Mouse (Mus musculus) liver, embryonic 14.5 days (tissue): ENCODE measurements around the gene Adgra1. TPM values are rescaled to one million over a fixed set of nuclear protein-coding genes. Genes with fewer than 3 reads are reported as not detected.

Source experiments
- ATAC-seq: fragments of 200-750 bp; cut with Nextera tagmentation; 2 replicates; pipeline ENCODE4 v1.8.0; 2017; ENCODE audit warnings: moderate number of reproducible peaks, mild to moderate bottlenecking, moderate library complexity; ENCODE audit not compliant: insufficient read depth
- DNase-seq, 3 experiments: peaks; one replicate each; pipeline ENCODE4 v3.0.0-alpha.2; 2012 to 2013; ENCODE audit warnings: low read depth in 3 of 3, low spot score in 3 of 3
- H3K27ac ChIP-seq: fragments of 300-500 bp; sonication (generic); 2 replicates; pipeline ENCODE4 v1.5.1; 2014; ENCODE audit warnings: moderate library complexity, mild to moderate bottlenecking, control low read depth, inconsistent platforms
- H3K27me3 ChIP-seq: fragments of 300-500 bp; sonication (generic); 2 replicates; pipeline ENCODE4 v1.6.1; 2014; ENCODE audit warnings: mild to moderate bottlenecking, low read length, moderate library complexity; ENCODE audit not compliant: control insufficient read depth, insufficient read depth
- H3K36me3 ChIP-seq: fragments of 300-500 bp; sonication (generic); replicated peaks from 2 replicates; pipeline ENCODE4 v1.6.1; 2014; ENCODE audit warnings: low read depth; ENCODE audit not compliant: control insufficient read depth, insufficient read depth
- H3K4me1 ChIP-seq, 2 experiments: fragments of 200-500 bp in 1 of 2; fragments of 300-500 bp in 1 of 2; sonication (generic) in 1 of 2; replicated peaks; 2 replicates each; pipeline ENCODE4 v1.6.1; 2012 to 2014; ENCODE audit warnings: antibody characterized with exemption in 1 of 2, inconsistent platforms in 1 of 2, low read length in 1 of 2; ENCODE audit not compliant: control insufficient read depth in 2 of 2, insufficient read depth in 2 of 2
- H3K4me2 ChIP-seq: fragments of 300-500 bp; sonication (generic); 2 replicates; pipeline ENCODE4 v1.6.1; 2014; ENCODE audit warnings: low read depth, mild to moderate bottlenecking, control low read depth, moderate library complexity
- H3K4me3 ChIP-seq, 2 experiments: fragments of 200-500 bp in 1 of 2; fragments of 300-500 bp in 1 of 2; sonication (generic) in 1 of 2; 2 replicates each; pipeline ENCODE4 v1.5.1; 2012 to 2014; ENCODE audit warnings: low read depth in 2 of 2, low read length in 2 of 2, mild to moderate bottlenecking in 2 of 2, control low read depth in 1 of 2, inconsistent platforms in 1 of 2, moderate library complexity in 1 of 2; ENCODE audit not compliant: insufficient read depth in 1 of 2
- H3K9ac ChIP-seq: fragments of 300-500 bp; sonication (generic); replicated peaks from 2 replicates; pipeline ENCODE4 v1.6.1; 2014; ENCODE audit warnings: mild to moderate bottlenecking, control low read depth, moderate library complexity
- H3K9me3 ChIP-seq: fragments of 300-500 bp; sonication (generic); 2 replicates; pipeline ENCODE4 v1.6.1; 2016; ENCODE audit warnings: low read length, mixed read lengths; ENCODE audit not compliant: control insufficient read depth
- CTCF ChIP-seq: IDR thresholded peaks from 2 replicates; pipeline ENCODE4 v1.5.1; 2016; ENCODE audit warnings: antibody characterized with exemption, low read depth, control low read depth
- EP300 ChIP-seq: IDR thresholded peaks from 2 replicates; pipeline ENCODE4 v1.6.1; 2016; ENCODE audit warnings: antibody characterized with exemption, low read depth
- WGBS: fragments of 180-500 bp; shearing (Covaris S2); extraction: QIAGEN DNeasy Blood & Tissue Kit; methylation state at CpG from one replicate; pipeline ENCODE4 v1.1.7; 2014; ENCODE audit not compliant: insufficient replicate concordance; 5-methylcytosine and 5-hydroxymethylcytosine counted together
- polyA plus RNA-seq, 2 experiments: library from polyadenylated mRNA; depleted of rRNA in 1 of 2; stranded (reverse) in 1 of 2; unstranded in 1 of 2; fragments of >200 nt; fragmentation: Nextera tagmentation in 1 of 2; extraction: Ambion mirVana in 1 of 2; gene quantifications; 2 replicates each; pipeline versions ENCODE4 v1.2.1 to v1.2.3; 2012 to 2014

Gene Adgra1
- polyA plus RNA-seq, 2 experiments, result not detected

- Histone ChIP-seq H3K4me3 (no peak overlapping the region), H3K4me2 (no peak overlapping the region), H3K27ac (no peak overlapping the region), H3K4me1 (no peaks in the 10 kb centered on the region), H3K9ac (no peak overlapping the region), H3K36me3 (no peaks in the 10 kb centered on the region), H3K9me3 (no peaks in the 10 kb centered on the region), H3K27me3 (no peaks in the 10 kb centered on the region)
- WGBS, result 64% methylated on average over 9 of the region's 9 CpGs
- TF ChIP-seq CTCF, result no peak
- no peak for TF ChIP-seq EP300
- ATAC-seq (no peak), DNase-seq (no peak)
These were observed 38.9 kb upstream of the Adgra1 start for GRCm38 (mm10) chr7:139795004-139795605.

- WGBS, result 57% methylated on average over 9 of the region's 9 CpGs
- ATAC-seq (no peak), DNase-seq (no peak)
- no peak for TF ChIP-seq CTCF
- TF ChIP-seq EP300, result no peak
- Histone ChIP-seq H3K36me3 (no peaks in the 10 kb centered on the region), H3K9me3 (no peaks in the 10 kb centered on the region), H3K27me3 (no peaks in the 10 kb centered on the region), H3K4me3 (no peak overlapping the region), H3K4me1 (no peaks in the 10 kb centered on the region), H3K9ac (no peak overlapping the region), H3K4me2 (no peak overlapping the region), H3K27ac (no peak overlapping the region)
These were observed 36.5 kb upstream of the Adgra1 start for GRCm38 (mm10) chr7:139797186-139798109.

DNA sequence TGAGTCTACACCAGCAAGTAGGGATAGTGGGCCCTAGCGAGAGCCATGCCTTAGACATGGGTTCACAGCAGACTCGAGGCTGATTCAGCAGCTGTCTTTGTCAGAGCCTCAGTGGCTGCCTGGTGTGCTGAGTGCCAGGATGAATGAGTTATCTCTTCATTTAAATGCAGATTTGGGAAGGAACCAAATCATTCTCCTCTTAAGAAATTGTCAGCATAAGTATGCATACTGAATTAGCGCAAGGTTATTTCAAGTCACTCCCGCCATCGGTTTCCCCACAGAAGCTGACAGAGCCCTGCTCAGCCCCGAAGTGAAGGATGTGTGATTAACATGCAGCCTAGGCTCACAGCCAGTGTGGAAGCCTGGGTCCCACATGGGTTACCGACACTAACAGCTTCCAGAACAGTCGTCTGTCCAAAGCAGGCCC, 27.8 kb upstream of the Adgra1 start:
- Histone ChIP-seq H3K36me3 (no peaks in the 10 kb centered on the region), H3K9ac (no peak overlapping the region), H3K4me2 (no peak overlapping the region), H3K4me1 (no peaks in the 10 kb centered on the region), H3K27ac (no peak overlapping the region), H3K27me3 (no peaks in the 10 kb centered on the region), H3K9me3 (no peaks in the 10 kb centered on the region), H3K4me3 (no peak overlapping the region)
- WGBS, result 52% methylated on average over 8 of the region's 8 CpGs
- ATAC-seq (no peak), DNase-seq (no peak)
- no peak for TF ChIP-seq EP300
- no peak for TF ChIP-seq CTCF

DNA sequence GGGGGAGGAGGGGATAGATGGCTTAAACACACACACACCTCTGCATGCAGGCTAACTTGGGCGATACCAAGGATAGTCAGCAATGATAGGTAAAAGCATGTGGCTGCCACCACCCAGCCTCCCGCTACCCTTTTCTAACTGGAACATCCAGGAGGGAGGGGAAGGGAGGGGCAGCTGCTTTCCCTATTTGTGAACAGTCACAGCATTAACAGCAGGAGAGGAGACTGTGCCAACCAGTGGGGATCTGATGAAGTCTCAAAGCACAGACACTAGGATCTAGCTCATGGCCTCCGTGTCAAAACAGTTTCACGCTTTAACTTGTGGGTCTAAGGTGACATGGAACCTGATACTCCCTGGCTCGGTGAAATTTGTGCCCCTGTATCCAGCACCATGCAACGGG, 23.9 kb upstream of the Adgra1 start:
- Histone ChIP-seq H3K4me1 (no peaks in the 10 kb centered on the region), H3K27me3 (no peaks in the 10 kb centered on the region), H3K4me2 (no peak overlapping the region), H3K9me3 (no peaks in the 10 kb centered on the region), H3K4me3 (no peak overlapping the region), H3K27ac (no peak overlapping the region), H3K36me3 (no peaks in the 10 kb centered on the region), H3K9ac (no peak overlapping the region)
- WGBS, result 59% methylated on average over 6 of the region's 6 CpGs
- no peak for DNase-seq
- TF ChIP-seq CTCF (no peak), EP300 (no peak)
- no peak for ATAC-seq

- no peak overlapping the region for H3K4me2 ChIP-seq
- TF ChIP-seq CTCF, result no peak
- TF ChIP-seq EP300, result no peak
- no peak overlapping the region for H3K27ac ChIP-seq
- H3K9me3 ChIP-seq, result no peaks in the 10 kb centered on the region
- ATAC-seq (no peak), DNase-seq (no peak)
- H3K4me3 ChIP-seq, result no peak overlapping the region
- WGBS, result 69% methylated on average over 7 of the region's 7 CpGs
- H3K4me1 ChIP-seq, result no peaks in the 10 kb centered on the region
- H3K27me3 ChIP-seq, result no peaks in the 10 kb centered on the region
- no peak overlapping the region for H3K9ac ChIP-seq
- H3K36me3 ChIP-seq, result no peaks in the 10 kb centered on the region
These were observed 22.3 kb upstream of the Adgra1 start for GRCm38 (mm10) chr7:139811706-139812105.
